Mouse (Mus musculus): ENCODE data around the gene Samd3.

DNA sequence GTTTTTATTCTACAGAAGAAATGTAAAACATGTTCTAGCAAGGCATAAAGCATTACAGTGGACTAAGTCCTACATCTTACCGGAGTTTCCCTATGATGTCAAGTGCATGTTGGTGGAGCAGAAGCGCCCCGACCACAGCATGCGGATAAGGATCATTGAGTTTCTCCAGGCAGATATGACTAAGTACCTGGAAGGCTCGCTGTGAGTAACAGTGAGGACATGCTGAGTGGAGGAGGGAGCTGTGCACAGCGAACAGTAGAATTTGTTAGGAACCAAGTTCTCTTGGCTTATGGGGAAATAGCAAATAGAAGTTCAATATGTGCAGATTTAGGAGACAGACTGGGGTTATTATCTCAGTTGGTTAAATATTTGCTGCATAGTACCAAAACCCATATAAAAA is 15.0 kb downstream of the Samd3 start:
- TF ChIP-seq CTCF (IDR thresholded peaks at IDR 0.05; ENCODE audit: insufficient read depth, low read depth, low read length) (no peak), POLR2A (IDR thresholded peaks at IDR 0.05; ENCODE audit: insufficient read depth, low read depth, low read length) (no peak)

Measured in olfactory bulb, adult 2 months (tissue).